Mouse (Mus musculus): ENCODE data around the gene Gnb3. TPM values are rescaled to one million over a fixed set of nuclear protein-coding genes. Genes with fewer than 3 reads are reported as not detected.

Gnb3 gene
- total and polyA plus RNA-seq, 3 experiments = 0.64 to 4.1 (median 2.2) TPM

DNA sequence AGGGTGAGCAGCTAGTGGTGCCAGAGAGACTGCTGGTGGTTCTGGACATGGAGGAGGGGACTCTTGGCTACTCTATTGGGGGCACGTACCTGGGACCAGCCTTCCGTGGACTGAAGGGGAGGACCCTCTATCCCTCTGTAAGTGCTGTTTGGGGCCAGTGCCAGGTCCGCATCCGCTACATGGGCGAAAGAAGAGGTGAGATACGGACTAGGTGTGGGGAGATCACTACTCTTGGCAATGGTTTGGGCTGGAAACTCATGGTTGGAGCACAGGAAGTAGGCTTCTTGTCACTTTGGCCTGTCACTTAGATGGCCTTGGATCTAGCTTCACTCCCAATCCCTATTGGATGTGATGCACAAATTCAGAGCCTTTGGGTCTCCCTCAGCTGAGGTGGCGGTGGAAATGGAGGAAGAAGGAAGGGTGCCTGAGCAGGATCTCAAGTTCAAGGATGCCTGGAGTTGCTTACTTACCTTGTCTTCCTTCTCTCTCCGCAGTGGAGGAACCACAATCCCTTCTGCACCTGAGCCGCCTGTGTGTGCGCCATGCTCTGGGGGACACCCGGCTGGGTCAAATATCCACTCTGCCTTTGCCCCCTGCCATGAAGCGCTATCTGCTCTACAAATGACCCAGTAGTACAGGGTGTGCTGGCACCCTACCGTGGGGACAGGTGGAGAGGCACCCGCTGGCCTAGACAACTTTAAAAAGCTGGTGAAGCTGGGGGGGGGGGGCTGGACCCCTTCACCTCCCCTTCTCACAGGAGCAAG, 30.1 kb downstream of the Gnb3 start:
- in situ Hi-C loops (cut with MboI; ENCODE audit: low pct_ligation_motif_present, low pct_unique_long_range_greater_than_20kb, low sequenced_read_pairs) = no loop called here
- peak; percentile 87 for TF ChIP-seq POLR2AphosphoS2 (IDR thresholded peaks at IDR 0.05; ENCODE audit: low read depth, low read length)
- peak; percentile 33; the same call in 1 of the 2 replicates for TF ChIP-seq POLR2A (IDR thresholded peaks at IDR 0.05; ENCODE audit: low read depth, low read length)
- no peak for TF ChIP-seq IRF4 (IDR thresholded peaks at IDR 0.05; ENCODE audit: low read depth, low read length)
- TF ChIP-seq ZMIZ1 (IDR thresholded peaks at IDR 0.05; ENCODE audit: low read depth, low read length) = peak; percentile 1; the same call in 1 of the 2 replicates
- DNase-seq (ENCODE audit: extremely low read depth) = no peak

DNA sequence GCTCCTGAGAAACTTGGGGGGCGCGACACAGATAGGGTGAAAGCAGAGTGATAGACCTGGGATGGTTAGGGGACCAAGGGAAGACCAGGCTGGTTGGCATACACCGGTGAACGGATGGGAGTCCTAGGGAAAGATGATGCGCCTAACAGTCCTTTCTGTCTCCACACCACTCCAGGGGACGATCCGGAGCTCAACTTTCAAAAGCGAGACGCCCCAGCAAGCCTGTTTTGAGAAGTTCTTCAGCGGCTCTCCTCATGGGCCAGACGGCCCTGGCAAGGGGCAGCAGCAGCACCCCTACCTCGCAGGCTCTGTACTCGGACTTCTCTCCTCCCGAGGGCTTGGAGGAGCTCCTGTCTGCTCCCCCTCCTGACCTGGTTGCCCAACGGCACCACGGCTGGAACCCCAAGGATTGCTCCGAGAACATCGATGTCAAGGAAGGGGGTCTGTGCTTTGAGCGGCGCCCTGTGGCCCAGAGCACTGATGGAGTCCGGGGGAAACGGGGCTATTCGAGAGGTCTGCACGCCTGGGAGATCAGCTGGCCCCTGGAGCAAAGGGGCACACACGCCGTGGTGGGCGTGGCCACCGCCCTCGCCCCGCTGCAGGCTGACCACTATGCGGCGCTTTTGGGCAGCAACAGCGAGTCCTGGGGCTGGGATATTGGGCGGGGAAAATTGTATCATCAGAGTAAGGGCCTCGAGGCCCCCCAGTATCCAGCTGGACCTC, 30.9 kb downstream of the Gnb3 start:
- H3K4me3 ChIP-seq (replicated peaks in 1 of 3; ENCODE audit: low read depth in 2 of 3, low read length in 2 of 3, poor library complexity in 1 of 3) = peak overlapping the region in 2 of 3 experiments; percentile 30 to 66
- dilution Hi-C loops (cut with MboI; ENCODE audit: extremely low pct_ligation_motif_present, extremely low pct_unique_long_range_greater_than_20kb, low sequenced_read_pairs) = no loop called here
- H3K36me3 ChIP-seq (replicated peaks in 1 of 2; ENCODE audit: control insufficient read depth in 1 of 2, insufficient read depth in 1 of 2, low read length in 1 of 2) = peaks cover 23 to 52% of the 10 kb centered on the region in 2 experiments
- peaks cover 23% of the 10 kb centered on the region for H3K79me2 ChIP-seq (replicated peaks; ENCODE audit: control insufficient read depth, extremely low read depth, insufficient read depth, poor library complexity, severe bottlenecking)
- H3K4me2 ChIP-seq (ENCODE audit: insufficient read depth, low read depth, poor library complexity, severe bottlenecking) = peak overlapping the region; percentile 26
- H3K4me1 ChIP-seq (ENCODE audit: control insufficient read depth in 1 of 2, insufficient read depth in 2 of 2) = peaks cover 1 to 48% of the 10 kb centered on the region in 2 experiments
- no peaks in the 10 kb centered on the region for H3K9me3 ChIP-seq (replicated peaks; ENCODE audit: low read length)
- no peak for DNase-seq (ENCODE audit: extremely low read depth)
- H3K27me3 ChIP-seq (replicated peaks) = no peaks in the 10 kb centered on the region
- peak overlapping the region; percentile 62 for H3K9ac ChIP-seq (ENCODE audit: insufficient read depth, low read depth)
- in situ Hi-C loops (cut with MboI; ENCODE audit: low pct_ligation_motif_present, low pct_unique_long_range_greater_than_20kb, low sequenced_read_pairs) = no loop called here
- H3K27ac ChIP-seq (ENCODE audit: insufficient read depth, low read depth) = peak overlapping the region; percentile 47
- TF ChIP-seq BHLHE40 (IDR thresholded peaks at IDR 0.05; ENCODE audit: low read depth, low read length) = peak; percentile 48; the same call in 1 of the 2 replicates
- TF ChIP-seq UBTF (IDR thresholded peaks at IDR 0.05; ENCODE audit: low read depth, low read length) = no peak
- TF ChIP-seq ELF1 (IDR thresholded peaks at IDR 0.05; ENCODE audit: low read depth, low read length) = no peak
- TF ChIP-seq NRF1 (IDR thresholded peaks at IDR 0.05; ENCODE audit: low read depth, low read length) = no peak
- no peak for TF ChIP-seq USF1 (IDR thresholded peaks at IDR 0.05; ENCODE audit: low read depth, low read length)
- TF ChIP-seq MXI1 (IDR thresholded peaks at IDR 0.05; ENCODE audit: low read depth, low read length) = no peak
- peak; percentile 28; the same call in 1 of the 2 replicates for TF ChIP-seq HCFC1 (IDR thresholded peaks at IDR 0.05; ENCODE audit: low read depth, low read length)
- peak; percentile 66; the same call in 1 of the 2 replicates for TF ChIP-seq MAZ (IDR thresholded peaks at IDR 0.05; ENCODE audit: low read depth, low read length)
- peak; percentile 21 for TF ChIP-seq POLR2AphosphoS2 (IDR thresholded peaks at IDR 0.05; ENCODE audit: low read depth, low read length)
- TF ChIP-seq ZC3H11A (IDR thresholded peaks at IDR 0.05; ENCODE audit: low read depth, low read length) = no peak
- no peak for TF ChIP-seq IRF4 (IDR thresholded peaks at IDR 0.05; ENCODE audit: low read depth, low read length)
- no peak for TF ChIP-seq MAFK (IDR thresholded peaks at IDR 0.05; ENCODE audit: insufficient replicate concordance, low read length)
- peak; percentile 25; the same call in 1 of the 2 replicates for TF ChIP-seq MYC (IDR thresholded peaks at IDR 0.05; ENCODE audit: low read depth, low read length)
- TF ChIP-seq EP300 (IDR thresholded peaks at IDR 0.05; ENCODE audit: low read length) = no peak
- no peak for TF ChIP-seq ETS1 (conservative IDR thresholded peaks at IDR 0.05; ENCODE audit: low read depth, low read length)
- peak; percentile 33; the same call in 1 of the 2 replicates for TF ChIP-seq TCF12 (IDR thresholded peaks at IDR 0.05; ENCODE audit: low read depth, low read length)
- no peak for TF ChIP-seq USF2 (conservative IDR thresholded peaks at IDR 0.05; ENCODE audit: low read depth, low read length)
- no peak for TF ChIP-seq KAT2A (IDR thresholded peaks at IDR 0.05; ENCODE audit: insufficient replicate concordance, low read length)
- no peak for TF ChIP-seq POLR2A (IDR thresholded peaks at IDR 0.05; ENCODE audit: low read depth, low read length)
- TF ChIP-seq CHD2 (IDR thresholded peaks at IDR 0.05; ENCODE audit: low read length) = 0 out of 2 replicates have a peak, but pooled peaks have one; percentile 9
- no peak for TF ChIP-seq TBP (conservative IDR thresholded peaks at IDR 0.05; ENCODE audit: low read depth, low read length)
- no peak for TF ChIP-seq NELFE (IDR thresholded peaks at IDR 0.05; ENCODE audit: low read depth, low read length)
- no peak for TF ChIP-seq JUN (IDR thresholded peaks at IDR 0.05; ENCODE audit: insufficient read depth, low read depth, low read length)
- peak; percentile 37 for TF ChIP-seq SMC3 (IDR thresholded peaks at IDR 0.05; ENCODE audit: low read depth, low read length)
- no peak for TF ChIP-seq ZNF384 (IDR thresholded peaks at IDR 0.05; ENCODE audit: low read depth, low read length)
- TF ChIP-seq RAD21 (IDR thresholded peaks at IDR 0.05; ENCODE audit: low read depth, low read length) = peak; percentile 32
- no peak for TF ChIP-seq CHD1 (IDR thresholded peaks at IDR 0.05; ENCODE audit: low read depth, low read length)
- TF ChIP-seq E2F4 (IDR thresholded peaks at IDR 0.05; ENCODE audit: insufficient replicate concordance, low read depth, low read length) = no peak

More for the DNA sequence above, 30.1 kb downstream of the Gnb3 start:
- Histone ChIP-seq H3K27me3 (replicated peaks) (no peaks in the 10 kb centered on the region), H3K79me2 (replicated peaks; ENCODE audit: control insufficient read depth, extremely low read depth, insufficient read depth, poor library complexity, severe bottlenecking) (peaks cover 23% of the 10 kb centered on the region), H3K9ac (ENCODE audit: insufficient read depth, low read depth) (no peak overlapping the region), H3K27ac (ENCODE audit: insufficient read depth, low read depth) (no peak overlapping the region), H3K4me2 (ENCODE audit: insufficient read depth, low read depth, poor library complexity, severe bottlenecking) (no peak overlapping the region), H3K4me3 (replicated peaks in 1 of 3; ENCODE audit: low read depth in 2 of 3, low read length in 2 of 3, poor library complexity in 1 of 3) (no peak overlapping the region), H3K36me3 (replicated peaks in 1 of 2; ENCODE audit: control insufficient read depth in 1 of 2, insufficient read depth in 1 of 2, low read length in 1 of 2) (peaks cover 24 to 58% of the 10 kb centered on the region in 2 experiments), H3K4me1 (ENCODE audit: control insufficient read depth in 1 of 2, insufficient read depth in 2 of 2) (peaks cover 5 to 54% of the 10 kb centered on the region in 2 experiments), H3K9me3 (replicated peaks; ENCODE audit: low read length) (no peaks in the 10 kb centered on the region)
- dilution Hi-C loops (cut with MboI; ENCODE audit: extremely low pct_ligation_motif_present, extremely low pct_unique_long_range_greater_than_20kb, low sequenced_read_pairs) = no loop called here

Measured in CH12.LX (cell line).